Mouse (Mus musculus) spleen, adult 18-20 months (tissue): ENCODE data around the gene Gm38392.

ENCODE experiments used
- DNase-seq, 2 experiments: peaks; one replicate each; pipeline ENCODE4 v3.0.0; 2022; ENCODE audit warnings: mixed read lengths in 2 of 2

Gm38392 gene

DNA sequence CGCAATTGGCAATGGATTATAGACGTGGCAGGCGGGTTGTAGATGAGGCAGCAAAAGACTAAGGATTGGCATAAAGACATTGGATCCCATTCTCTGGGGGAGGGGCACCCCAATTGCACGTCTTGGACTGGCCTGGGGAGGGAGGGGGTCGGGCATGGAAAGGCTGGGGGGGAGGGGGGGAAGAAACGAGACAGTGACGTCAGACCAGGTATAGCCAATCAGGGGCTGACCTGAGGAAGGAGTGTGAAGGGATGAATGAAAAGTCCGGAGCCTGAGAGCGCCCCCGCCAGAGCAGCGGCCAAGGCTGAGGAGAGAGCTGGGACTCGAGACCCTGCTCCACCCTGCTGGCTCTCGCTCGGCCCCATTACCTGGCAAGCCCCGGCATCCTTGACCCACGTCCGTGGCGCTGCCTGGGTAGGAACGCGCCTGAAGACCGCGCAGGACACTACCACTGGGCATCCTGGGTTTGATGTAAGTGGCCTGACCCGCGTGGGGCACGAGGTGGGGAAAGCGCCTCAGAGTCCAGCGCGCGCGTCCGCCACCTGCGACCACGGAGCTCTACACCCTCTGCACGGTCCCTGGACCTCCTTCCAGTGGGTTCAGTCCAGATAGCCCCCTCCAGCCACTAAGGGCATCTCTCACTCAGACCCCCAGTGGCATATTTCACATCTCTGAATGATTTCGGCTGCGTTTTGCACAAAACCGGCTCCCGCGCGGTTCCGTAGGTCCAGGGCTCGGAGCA, 72.6 kb downstream of the Gm38392 start:
- no peak for DNase-seq

DNA sequence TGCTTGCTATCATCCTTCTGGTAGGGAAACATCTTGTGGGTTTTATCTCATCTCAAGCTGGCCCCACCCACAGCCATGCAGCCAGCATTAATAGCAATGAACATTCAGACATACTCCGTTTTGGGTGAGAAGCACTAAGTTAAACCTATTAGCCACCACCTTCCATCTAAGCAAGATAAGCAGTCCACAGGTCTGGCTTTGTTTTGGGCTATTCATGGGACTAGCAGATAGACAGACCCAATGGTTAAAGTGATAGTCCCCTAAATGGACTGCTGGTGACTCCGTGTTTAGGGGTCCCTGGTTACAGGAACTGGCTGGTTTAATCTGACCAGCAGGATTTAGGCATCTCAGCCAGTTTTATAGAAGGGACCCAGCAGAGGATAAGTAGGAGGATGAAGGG, 74.0 kb downstream of the Gm38392 start:
- DNase-seq, result no peak

DNA sequence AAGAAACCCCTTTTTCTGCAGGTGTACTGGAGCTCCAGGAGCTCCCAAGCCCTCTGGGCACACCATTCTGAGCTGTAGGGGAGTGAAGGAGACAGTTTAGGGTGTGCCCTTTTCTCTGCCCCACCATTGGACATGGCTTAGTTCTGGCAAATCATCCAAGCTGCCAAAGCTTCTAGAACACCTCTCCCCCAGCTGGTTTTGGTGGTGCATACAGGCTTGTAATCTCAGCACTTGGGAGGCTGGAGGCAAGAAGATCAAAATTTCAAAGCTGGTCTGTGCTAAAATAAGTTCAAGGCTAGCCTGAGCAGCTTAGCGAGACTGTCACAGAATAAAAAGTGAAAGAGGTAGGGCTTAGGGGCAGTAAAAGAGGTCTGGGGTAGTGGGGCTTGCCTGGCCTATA, 74.7 kb downstream of the Gm38392 start:
- DNase-seq, result no peak

DNA sequence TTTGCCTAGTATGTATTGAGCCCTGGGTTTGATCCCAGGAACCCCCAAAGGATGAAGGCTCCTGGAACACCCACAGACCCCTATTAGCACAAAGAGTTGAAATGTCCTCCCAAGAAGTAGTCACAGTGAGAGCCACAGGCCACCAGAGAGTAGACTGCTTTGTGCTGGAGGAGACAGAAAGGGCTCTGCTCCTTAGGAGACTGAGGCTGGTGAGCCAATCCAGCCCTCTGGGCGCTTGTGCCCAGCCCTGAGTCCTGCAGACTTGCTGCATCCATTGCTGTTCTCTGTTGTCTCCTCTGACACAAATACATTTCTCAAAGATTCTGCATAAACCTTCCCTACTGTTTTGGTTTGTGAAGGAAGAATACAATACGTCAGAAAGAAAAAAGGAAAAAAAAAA, 76.1 kb downstream of the Gm38392 start:
- DNase-seq, result no peak

DNA sequence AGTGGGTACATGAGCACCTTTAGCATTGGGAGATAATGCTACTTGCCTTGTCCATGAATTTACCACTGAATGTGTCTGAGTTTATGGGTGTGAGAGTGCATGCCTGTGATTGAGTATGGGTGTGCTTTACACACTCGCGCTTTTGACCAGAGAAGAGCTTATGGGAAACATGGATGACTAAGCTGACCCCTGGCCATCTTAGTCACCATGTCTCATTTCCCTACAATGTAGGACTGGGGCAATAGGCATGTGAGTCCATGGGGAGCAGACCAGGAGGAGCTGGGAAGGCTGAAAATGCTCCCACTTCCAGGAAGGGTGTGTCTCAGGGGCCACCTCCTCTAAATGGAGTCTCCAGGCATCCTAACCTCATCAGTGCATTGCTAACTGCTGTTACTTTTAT, 76.9 kb downstream of the Gm38392 start:
- no peak for DNase-seq

DNA sequence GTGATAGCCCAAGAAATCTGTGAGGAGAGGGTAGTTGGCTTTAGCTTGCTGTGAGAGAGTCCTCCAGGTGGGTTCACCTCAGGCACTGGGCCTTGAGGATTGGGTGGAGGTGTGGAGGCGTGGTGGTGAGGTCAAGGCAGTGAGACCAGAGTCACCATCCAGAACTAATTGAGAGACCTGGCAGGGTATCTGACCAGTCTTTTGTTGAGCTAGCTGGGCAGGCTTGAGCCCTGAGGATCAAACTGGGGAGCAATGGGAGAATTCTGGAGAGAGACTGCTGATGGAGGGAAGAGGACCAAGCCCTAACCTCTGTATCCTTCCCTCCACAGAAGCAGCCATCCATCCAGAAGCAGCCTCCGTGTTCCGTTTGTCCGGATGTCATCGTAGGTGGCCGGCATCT, 77.7 kb downstream of the Gm38392 start:
- DNase-seq, result no peak

DNA sequence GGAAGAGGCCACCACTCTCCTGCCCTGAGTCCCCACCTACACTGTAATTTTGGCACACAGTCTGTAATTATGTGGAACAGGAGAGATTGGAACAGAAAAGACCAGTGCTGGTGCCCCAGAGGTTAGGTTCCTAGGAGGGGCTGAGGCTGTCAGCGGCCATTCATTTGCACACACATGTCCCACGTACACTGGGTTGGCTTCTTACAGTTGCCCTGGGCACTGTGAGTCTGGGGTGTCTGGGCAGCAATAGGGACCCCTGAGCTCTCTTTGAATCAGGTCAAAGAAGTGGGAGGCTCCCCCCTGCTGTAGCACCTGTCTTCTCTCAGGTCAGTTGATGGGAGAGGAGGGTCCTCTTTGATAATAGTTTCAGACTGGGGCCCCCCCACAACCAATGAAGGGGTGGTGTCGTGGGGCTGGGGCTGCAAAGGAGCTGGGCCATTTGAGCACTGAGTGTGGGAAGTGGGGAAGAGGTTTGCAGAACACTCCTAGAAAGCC, 78.7 kb downstream of the Gm38392 start:
- DNase-seq, result no peak

DNA sequence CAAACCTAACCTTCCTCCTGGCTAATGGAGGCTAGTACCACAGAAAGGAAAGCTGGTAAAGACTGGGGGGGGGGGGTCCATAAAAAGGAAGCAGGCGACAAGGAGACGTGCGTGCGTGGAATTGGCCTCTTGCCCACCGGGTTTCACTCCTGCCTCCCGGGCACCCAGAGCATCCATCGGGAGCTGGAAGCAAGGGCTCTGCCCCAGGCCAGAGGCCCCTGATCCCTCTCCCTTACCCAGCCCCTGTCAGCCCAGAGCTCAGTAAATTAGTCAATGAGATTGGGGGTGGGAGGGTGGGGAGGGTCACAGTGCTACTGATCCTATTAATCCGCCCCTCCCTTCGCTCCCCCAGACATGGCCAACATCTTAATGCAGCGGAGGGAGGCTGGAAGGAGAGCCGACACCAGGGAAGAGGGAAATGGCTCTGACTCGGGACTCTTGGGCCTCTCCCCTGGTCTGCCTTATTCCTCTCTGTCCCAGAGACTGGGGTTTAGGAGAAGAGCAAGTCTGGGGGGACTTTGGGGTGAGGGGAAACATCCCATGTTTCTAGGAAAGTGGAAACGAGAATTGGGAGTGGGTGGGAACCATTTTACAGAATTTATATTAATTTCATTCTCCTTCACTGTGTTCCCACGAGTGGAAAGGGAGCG, 79.4 kb downstream of the Gm38392 start:
- no peak for DNase-seq

DNA sequence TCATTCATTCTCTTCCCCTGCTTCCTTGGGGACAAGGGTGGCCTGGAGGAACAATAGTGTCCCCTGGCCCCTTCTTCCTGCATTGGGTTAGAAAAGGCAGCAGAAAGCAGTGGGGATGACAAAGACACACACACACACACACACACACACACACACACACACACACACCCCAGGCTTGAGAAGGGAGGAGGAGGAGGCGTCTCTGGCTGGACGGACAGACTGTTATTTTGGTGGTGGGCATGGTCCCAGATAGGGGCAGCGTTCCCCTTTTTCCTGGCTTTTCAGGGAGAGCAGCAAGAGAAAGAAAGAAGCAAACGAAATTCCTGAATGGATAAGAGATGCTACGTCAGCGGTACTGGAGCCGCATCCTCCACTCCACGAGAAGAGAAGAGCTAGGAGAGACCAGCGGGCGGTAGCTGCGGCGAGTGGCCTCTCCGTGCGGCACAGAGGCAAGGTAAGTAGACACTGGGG, 80.1 kb downstream of the Gm38392 start:
- DNase-seq, result no peak

DNA sequence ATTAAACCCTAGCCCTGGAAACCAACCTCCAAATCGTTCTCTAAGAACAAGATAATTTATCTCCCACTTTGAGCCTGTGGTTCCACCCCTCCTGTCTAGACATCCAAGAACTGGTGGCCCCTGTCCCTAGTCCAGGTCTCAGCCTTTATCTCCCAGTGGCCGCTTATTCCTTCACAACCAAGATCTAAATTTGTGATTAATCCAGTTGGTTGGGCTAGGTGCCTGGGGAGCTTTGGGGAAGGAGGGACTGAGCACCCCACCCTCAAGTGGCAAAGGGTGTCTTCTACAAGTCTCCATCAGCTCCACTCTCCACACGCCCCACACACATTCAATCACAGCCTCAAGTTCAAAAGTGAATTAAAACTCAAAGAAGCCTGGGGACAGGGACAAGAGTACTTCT, 80.5 kb downstream of the Gm38392 start:
- DNase-seq, result no peak

DNA sequence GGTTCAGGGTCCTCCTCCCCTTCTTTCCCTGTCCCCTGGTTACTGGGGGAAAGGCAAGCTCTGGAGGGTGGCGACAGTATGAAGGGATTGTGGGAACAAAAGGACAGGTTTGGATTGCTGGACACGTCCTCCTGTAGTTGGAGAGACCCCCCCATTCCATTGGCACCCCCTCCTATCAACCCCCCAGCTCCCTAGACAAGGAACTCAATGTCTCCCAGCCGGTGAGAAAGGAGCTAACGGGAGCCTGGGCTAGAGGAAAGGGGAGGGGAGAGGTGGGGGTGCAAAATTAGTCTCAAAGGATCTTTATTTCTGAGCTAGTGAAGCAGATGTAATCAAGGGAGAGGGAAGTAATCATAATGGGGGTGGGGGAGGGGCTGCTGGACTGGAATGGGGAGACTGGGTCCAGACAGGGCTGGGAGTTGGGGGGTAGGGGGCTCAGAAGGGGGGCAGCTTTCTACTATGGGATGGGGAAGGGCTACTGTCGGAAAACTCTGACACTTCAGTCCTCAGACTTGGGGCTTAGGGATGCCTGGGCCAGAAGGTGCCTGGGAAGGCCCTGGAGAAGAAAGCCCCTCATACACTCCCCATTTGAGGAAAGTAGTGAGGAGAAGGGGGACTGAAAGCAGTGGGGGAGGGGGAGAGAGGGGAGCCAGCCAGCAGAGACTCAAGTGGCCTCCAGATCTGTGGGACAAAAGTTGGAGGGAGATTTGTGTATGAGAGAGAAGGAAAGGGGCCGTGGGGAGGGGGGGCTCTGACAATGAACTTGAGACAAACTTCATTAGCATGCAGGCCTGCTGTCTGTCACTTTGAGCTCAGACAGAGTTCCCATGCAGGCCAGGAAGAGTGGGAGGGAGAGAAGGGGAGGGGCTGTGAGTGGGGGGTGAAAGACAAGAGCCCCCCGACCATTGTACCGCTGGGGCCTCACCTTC, 81.2 kb downstream of the Gm38392 start:
- DNase-seq, result no peak

DNA sequence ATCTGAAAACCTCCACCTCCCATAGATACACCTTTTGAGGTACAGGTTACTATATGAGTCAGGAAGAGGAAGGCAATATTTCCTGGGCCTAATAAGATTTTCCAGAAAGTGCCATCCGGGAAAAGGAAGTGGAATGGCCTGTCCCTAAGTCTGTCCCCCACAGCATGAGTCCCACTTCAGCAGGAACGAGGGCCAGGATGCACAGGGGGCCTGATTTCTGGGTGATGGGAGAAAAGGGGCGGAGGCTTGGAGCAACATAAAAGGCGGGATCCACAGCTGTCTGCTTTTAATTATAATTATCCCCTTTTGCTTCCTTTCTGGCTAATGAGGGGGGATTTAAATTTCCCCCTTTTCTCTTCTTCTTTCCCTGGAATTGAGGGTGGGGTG, 81.8 kb downstream of the Gm38392 start:
- DNase-seq, result no peak

DNA sequence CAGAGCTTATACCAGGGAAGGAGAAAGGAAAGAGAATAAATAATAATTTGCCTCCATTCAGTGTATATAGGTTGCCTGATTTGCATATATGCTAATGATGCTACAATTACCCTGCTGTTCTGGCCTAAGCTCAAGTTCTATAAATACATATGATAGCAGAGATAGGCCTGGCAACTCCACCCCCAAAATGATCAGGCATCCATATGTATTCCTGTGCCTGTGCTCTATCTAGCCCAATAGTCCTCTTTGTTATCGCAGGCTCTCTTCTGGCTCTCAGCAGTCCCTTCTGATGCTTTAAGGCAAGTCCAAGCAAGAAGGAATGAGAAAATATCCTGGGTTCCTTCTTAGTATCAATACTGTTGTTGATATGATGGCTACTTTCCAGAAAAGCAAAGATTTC, 82.3 kb downstream of the Gm38392 start:
- DNase-seq, result no peak

DNA sequence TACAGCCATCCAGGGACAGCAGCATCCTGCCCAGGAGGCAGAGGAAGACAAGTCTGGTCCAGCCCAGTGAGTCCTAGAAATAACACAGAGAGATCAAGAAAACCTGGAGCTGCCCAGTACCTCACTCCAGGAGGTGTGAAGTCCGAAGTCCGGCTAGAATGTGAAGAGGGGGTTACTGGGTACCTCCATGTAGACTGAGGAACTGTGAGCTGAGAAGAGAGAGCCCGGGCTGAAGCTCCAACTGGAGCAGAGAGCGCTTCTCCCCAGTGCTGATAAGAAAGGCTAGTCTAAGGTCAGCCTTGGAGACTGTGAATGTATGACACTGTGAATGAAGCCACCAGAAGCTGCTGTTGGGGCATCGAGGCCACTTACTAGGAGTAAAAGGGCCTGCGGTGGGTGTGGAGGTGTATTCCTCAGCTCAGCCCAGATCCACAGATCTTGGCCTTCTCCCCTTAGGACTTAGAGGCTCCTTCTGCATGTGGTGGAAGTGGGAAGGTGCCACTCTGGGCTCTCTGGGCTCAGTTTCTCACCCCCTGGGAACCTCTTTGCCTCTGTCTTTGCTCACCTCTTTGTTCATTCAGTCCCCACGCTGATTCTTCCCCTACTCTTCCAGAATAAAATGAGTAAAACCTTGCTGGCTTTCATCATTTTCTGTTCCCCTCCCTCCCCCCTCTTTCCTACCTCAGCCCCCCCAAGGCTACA, 82.9 kb downstream of the Gm38392 start:
- DNase-seq, result no peak

DNA sequence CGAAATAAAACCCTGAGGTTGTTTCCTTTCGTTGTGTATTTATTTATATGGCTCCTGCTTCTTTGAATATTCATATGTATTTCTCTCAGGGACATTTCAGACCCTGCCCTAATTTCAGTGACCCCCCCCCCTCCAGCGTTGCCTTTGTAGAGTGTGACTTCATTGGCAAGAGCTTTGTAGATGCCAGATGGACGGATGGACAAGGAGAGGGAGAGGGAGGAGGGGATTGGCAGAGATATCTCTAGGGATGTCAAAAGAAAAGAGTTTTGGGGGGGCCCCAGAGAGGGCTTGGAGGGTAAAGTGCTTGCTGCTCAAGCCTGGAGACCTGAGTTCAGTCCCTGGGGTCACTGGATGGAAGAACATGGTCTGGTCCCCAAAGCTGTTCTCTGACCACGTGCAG, 83.6 kb downstream of the Gm38392 start:
- no peak for DNase-seq

DNA sequence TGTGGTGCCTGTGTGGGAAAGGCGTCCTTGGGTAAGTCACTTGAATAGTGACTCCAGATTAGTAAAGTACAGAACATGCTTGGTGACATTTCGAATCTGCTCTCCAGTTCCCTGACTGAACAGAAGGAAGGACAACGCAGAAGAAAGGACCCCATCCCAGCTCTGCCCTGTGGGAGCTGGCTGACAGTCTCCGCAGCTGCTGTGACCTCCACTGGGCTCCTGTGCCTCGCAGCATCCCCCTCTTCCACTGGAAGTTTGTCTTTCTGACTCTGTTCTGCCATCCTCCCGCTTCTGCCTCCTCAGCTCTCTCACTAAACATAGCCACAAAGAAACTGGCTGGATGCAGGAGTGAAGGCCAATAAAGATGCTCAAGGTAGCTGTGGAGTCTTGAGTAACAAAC, 84.0 kb downstream of the Gm38392 start:
- DNase-seq, result no peak

DNA sequence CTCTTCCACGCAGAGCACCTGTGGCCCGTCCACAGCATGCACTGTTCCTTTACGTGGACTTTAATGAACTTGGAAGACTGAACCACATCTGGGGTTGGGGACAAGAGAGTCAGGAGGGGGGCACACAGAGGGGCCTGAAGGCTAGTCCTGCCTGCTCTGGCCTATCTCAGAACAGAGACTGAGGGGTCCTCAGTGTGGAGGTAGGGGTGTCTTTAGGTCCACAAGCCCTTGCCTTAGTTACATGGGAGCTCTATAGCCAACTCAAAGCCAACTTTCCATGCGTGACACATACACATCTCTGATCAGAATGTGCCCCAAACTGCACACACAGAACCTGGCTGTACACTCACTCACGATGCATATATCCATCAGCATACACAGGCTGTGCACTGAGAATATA, 85.4 kb downstream of the Gm38392 start:
- no peak for DNase-seq

DNA sequence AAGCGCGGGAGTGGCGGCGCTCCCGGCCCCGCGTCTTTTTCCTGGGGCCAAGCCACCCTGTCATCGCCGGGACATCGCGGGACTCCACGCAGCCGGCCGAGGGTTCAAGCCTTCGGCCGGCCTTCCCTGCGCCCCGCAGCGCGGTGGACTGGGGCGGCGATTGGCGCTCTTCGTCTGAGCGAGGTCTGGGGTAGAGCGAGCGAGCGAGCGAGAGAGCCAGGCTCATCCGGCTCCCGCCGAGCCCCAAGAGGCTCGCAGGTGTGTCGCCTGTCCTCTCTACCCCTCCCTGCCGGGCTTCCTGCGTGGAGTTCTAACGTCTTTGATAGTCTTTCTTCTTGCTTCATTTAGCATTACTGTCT, 86.1 kb downstream of the Gm38392 start:
- DNase-seq, result no peak

DNA sequence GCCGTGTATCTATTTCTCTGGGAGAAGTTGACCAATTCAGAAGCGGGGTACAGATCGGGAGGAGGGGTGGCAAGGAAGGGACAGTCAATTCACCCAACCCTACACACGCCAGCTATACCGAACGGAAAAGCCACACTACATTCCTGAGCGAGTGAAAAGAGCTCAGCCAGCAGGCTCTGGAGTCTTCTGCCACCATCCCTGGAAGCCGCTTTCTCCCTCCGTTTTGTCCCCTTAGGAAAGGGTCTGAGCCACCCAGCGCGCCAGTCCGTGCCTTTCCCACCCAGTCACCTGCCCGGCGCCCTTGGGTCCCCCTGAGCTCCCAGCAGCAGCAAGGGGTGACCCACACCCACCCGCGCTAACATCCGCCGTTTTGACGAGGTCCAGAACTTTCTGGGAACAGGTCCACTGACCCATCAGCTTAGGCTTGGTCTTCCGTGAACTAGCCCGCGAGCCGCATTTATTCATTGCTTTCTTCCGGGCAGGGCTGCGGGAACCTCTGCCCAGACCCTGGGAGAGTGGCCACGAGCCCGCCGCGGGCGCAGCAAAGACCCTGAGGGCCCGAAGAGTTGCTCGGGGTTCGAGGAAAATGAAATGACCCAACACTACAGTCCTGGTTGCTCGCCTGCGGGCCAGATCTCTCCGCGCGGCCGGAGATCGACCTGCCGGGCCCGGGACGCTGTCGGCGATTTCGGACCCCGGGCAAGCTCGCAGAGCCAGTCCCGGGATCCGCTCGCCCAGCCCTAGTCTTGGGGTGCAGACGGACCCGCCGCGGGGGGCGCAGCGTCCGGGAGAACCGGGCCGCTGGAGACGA, 86.6 kb downstream of the Gm38392 start:
- DNase-seq, result no peak

DNA sequence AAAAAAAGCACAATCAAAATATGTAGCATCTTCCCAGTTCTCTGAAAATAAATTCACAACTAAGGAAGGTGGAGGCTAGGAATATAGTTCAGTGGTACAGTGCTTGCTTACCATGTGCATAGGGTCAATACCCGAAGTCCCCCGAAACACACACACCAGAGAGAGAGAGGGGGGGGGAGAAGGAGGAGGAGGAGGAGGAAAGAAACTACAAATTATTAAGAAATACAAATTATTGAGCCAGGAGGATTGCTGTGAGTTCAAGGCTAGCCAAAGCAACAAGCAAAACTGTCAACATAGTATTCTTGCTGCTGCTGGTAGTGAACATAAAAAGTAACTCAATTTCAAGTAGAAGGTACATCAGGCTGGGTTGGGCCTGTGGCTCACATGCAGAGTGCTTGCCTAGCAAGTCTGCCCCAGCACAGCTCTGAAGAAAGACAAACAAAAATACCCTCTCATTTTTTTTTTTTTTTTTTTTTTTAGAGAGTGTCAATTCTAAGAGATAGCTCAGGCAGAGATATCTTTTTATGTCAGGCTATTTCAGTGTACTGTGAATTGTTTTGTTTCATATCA, 87.4 kb downstream of the Gm38392 start:
- DNase-seq, result no peak

DNA sequence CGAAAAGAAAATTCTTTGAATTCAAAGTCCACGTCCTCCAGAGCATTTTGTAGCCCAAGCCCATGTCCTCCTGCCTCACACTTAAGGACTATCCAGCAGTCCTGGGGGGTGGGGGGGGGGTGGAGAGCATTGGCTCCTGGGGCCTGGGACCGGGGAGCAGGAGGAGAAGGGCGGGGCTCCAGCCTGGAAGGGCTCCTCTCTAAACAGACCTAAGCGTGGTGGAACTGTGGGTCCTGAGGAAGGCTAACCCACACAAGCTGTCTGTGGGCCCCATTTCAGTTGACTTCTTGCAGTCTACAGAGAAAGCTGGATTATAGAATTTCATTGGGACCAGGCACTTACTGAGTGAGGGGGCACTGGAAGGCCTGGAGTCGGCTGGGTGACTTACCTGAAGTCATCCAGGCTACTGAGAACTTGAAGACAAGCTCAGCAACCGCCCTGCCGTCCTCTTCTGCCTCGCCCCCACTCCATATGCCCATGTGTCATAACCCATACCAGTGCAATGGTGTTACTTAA, 88.4 kb downstream of the Gm38392 start:
- DNase-seq, result no peak
